Mouse (Mus musculus) left cerebral cortex, postnatal 36 days (tissue): ENCODE data around the gene Lsm12. TPM values are rescaled to one million over a fixed set of nuclear protein-coding genes. Genes with fewer than 3 reads are reported as not detected.
"Not testable (repeated sequence)": the region's sequence is repeated elsewhere in the genome, so short reads cannot be mapped to it uniquely, and the experiment has no call there.

Experiments
- DNase-seq, 2 experiments: peaks; one replicate each; pipeline ENCODE4 v3.0.0; 2021 to 2022; ENCODE audit warnings: low spot score in 2 of 2, mixed read lengths in 1 of 2
- intact Hi-C: fragments of 180-260 bp; cut with DNase I; formaldehyde crosslinking; loops from one replicate; pipeline ENCODE4 v1.15.1; 2025
- total RNA-seq, 2 experiments: library from RNA; stranded (reverse); gene quantifications; 2 replicates each; pipeline ENCODE4 v1.2.3; 2021

Lsm12 gene
- total RNA-seq, 2 experiments from 2014 or later, result 58.0 to 58.7 TPM

DNA sequence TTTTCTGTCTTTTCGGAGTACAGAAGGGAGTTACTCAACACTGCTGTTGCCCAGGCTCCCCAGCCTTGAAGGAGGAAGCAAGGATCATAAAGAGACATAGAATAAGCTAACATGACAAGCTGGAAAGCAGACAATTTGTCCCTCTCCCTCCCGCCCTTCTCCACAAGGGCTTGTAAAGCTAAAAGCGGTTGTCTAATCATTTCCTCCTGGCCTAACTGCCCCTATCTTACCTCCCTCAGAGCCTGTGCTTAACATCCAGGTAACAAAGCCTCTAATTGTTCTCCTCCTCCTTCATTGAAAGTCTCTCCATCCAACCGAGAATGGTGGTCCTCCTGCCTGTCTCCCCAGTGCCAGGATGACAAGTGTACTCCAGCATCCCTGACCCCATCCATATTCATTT, 5.8 kb upstream of the Lsm12 start:
- intact Hi-C loops, result no loop called here
- DNase-seq, result no peak

DNA sequence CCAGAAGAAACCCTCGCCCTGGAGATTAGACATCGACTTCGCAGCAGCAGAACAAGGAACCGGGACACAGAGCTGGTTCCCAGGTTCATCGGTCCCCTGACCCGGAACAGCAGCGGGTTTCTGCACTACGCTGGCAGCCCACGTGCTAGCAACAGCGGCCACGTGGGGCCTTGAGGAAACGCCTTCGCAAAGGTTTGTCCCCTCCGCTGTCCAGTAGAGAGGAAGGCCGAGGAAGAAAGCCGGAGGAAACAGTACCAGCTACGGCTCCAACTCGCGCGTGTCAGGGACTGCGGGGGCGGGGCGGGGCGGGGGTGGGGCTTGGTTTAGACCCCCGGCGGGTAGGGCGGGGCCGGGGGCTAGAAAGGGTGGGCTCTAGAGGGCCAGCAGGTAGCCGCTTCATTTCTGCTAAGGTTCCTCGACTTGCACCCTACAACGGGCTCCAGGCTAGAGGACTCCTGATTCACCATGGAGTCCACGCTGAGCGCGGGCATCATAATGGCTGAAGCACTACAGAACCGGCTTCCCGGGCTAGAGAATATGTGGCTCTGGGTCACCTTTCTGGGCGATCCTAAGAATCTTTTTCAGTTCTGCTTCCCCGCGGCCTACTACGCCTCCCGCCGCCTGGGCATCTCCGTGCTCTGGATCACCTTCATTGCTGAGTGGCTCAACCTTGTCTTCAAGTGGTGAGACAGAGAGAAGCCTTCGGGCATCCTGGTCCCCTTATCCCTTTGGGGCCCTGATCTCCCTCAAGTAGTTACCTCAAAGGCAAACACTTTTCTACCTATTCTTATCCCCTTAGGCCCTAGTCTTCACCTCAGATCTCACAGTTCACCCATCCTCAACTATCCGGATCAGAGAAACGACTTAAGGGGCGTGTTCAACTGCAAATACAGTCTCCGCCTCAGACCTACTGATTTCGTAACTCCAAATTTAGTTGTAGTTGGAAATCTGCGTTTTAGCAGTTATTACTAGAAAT, 4.7 kb upstream of the Lsm12 start, which contains the start of gene G6pc3:
Gene G6pc3, plus strand, starts transcription at position 160 of the 976 bp plus-strand sequence.
- DNase-seq, result peak; percentile 89 to 91
- intact Hi-C loops, result loop anchor here (5.0 kb wide), 1 partner anchor 38 kb away; no protein-coding TSS in a partner anchor

DNA sequence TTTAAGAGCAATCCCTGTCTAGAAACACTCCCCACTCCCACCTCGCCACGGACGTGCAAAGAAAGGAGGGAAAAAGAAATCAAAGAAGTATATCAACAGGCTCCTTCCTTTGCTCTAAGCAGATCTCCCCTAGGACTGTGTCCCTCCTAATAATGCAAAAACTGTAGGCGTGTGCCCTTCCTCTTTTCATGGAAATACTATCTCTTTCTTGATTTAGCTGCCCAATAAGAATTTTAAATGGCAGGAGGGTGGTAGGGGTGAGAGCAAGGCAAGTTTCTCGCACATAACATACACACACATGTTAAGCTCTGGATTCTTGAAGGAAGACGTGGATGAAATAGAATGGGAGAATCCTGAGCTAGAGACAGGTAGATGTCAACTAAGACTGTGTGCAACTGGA, 3.9 kb upstream of the Lsm12 start:
- DNase-seq, result no peak
- intact Hi-C loops, result loop anchor here (5.0 kb wide), 1 partner anchor 38 kb away; no protein-coding TSS in a partner anchor

DNA sequence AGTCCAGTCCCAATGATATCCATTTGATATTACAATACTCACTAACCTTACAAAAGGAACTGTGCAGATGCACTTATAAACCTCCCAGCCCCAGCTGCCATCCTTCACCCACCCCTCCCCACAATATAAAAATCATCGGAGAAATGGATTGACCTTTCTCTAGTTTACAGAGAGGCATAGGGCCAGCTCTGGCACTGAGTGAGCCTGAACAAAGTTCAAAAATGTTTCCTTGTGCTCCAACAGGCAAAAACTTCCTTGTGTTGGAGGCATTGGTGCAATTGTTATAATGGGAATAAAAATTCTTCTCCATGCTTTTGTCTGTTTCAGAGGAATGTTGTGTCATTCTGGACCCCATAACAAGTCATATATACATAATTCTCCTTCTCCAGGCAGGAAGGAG, 1.1 kb upstream of the Lsm12 start:
- intact Hi-C loops, result loop anchor here (5.0 kb wide), 1 partner anchor 41 kb away; no protein-coding TSS in a partner anchor
- DNase-seq, result no peak

DNA sequence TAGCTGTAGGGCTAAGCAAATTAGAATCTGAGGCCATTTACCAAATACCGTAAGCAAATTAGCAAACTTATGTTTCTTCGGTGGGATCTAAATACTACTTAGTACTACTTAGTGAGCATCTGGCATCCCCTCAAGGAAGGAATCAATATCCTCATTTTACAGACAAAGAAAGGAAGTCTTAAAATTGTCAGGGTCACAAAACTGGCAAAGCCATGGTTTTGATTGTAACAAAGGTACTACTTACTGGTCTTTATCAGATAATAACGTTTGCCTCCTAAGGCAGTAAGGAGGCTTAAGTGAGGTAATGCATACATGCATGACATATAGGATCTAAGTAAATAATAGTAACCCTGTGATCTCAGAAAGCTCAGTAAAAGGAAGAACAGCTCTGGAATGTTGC, 581 bp upstream of the Lsm12 start:
- intact Hi-C loops, result loop anchor here (5.0 kb wide), 1 partner anchor 42 kb away; no protein-coding TSS in a partner anchor
- DNase-seq, result no peak

DNA sequence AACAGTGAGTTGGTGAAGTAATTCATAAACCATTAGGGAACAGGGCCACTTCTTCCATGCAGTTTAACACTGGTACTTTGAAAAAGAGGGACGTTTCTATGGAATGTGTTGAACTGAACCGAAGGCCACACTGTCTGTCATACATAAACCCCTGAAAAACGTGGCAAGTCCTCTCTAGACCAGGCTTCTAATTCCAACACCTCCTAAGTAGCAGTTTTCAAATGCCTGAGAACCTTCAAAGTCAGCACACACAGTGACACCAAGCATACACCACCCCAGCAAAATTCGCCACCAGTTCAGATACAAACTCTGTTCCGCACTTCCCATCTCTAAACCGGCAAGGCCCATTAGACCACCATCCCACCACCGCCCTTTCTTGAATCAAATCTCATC, 847 bp downstream of the Lsm12 start:
- DNase-seq, result no peak
- intact Hi-C loops, result no loop called here

DNA sequence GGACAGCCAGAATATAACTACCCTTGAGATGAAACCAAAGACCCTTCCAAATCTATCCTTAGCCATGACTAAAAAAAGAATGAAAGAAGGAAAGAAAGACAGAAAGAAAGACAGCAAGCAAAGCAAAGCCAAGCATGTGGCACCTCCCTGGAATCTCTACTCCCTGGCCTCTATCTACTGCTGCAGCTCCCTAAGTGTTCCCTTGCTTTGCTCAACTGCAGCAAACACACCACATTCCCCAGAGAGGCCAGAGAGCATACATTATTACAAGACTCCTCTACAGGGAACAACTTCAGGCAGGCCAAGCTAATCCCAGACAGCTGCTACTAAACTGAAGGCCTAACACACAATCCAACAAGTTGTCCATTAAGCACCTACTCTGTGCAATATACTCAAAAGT, 5.3 kb downstream of the Lsm12 start:
- intact Hi-C loops, result no loop called here
- no peak for DNase-seq

DNA sequence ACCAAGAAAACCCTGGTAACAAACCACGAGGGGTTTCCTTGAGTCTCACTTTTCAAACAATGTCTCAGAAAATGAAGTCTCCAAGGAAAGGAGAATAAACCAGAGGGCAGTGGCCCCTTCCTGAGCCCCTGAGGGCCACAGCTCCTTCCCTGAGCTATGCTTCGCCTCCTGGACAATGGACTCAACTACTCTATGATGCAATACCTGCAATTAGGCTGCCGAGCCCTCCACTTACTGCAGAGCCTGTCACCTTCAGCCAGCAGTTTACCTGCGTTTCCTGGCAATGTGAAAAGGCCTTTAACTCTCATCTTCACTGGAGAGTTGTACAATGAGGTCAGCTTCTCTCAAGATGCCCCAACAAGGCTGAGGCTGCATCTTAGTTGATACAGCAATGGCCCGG, 16.4 kb downstream of the Lsm12 start:
- no peak for DNase-seq
- intact Hi-C loops, result no loop called here

DNA sequence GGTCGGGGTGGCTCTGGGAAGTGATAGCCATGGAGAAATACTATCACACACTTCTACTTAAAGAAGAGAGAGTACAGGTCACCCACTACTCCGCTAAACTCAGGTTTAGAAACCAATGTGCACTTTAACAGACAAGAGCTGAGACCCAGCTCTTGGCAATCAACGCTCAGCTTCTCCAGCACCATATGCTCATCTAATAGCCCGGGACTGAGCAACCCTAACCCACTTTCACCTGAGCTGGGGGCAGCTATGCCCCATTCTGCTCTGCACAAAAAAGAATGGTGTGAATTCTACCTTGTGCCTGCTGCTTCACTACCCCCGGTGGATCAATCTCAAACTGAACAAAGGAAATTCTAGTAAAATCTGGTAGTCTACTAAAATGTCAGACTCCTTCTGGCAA, 17.6 kb downstream of the Lsm12 start:
- no peak for DNase-seq
- intact Hi-C loops, result no loop called here

DNA sequence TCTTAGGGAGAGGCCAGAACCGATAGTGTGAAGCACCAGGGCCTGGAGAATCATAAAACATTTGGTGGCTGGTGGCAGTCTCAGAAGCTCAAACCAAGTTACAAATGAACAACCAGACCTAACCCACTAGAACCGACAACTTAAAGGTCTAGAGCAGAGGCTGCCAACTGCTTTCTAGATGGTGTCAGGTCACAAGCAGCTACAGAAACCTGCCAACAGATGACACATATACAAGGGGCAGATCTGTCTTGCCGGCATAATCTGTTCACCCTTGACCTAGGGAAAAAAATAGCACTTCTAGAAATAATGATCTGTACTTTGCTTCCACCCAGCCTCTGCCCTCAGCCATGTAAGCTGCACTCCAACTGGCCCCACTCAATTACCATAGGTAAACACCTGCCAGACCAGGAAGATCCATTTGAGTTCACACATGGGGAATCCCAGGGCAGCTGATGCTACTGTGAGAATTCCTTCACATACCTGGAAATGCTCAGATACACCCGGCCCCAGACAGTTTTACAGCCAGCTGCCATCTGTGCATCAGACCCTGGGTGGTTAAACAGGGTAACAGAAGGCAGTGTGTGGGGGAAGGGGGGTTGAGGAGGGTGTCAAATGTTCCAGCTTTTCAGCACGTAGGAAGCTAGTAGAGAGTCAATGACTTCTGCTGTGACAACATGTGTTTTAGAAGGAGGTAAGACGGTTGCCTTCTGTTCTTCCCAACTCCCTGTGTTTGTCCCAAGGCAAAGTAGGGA, 18.9 kb downstream of the Lsm12 start:
- peak in 1 of 2 experiments; percentile 17 for DNase-seq
- intact Hi-C loops, result no loop called here

DNA sequence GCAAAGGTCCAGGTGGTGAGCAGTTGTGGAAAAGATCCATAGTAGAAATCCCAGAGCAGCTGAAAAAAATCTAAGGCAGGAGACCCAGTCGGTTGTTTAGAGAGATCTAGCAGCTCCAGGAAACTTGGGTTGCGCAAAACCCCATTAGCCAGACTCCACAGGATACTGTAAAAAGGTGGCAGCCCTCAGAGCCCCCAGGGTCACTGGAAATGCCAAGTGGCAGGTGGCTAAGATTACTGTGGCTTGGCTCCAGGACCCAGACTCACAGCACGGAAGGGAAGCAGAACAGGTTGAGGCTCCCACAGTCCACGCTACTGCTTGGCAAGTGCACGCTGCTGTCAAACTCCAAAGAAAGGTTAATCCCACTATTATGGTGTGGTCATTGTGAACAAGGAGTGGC, 25.3 kb downstream of the Lsm12 start:
- intact Hi-C loops, result loop anchor here (5.0 kb wide), 1 partner anchor 108 kb away; the partner anchor contains the start of gene Asb16
- no peak for DNase-seq

DNA sequence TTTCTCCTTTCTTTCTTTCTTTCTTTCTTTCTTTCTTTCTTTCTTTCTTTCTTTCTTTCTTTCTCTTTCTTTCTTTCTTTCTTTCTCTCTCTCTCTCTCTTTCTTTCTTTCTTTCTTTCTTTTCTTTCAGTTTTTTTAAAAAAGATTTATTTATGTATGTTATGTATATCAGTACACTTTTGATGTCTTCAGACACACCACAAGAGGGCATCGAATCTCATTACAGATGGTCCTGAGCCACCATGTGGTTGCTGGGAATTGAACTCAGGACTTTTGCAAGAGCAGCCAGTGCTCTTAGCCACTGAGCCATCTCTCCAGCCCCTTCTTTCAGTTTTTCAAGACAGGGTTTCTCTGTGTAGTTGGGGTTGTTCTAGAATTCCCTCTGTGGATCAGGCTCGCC, 27.1 kb downstream of the Lsm12 start:
- intact Hi-C loops, result loop anchor here (5.0 kb wide), 1 partner anchor 109 kb away; the partner anchor contains the start of gene Asb16
- DNase-seq, result not testable (repeated sequence)

DNA sequence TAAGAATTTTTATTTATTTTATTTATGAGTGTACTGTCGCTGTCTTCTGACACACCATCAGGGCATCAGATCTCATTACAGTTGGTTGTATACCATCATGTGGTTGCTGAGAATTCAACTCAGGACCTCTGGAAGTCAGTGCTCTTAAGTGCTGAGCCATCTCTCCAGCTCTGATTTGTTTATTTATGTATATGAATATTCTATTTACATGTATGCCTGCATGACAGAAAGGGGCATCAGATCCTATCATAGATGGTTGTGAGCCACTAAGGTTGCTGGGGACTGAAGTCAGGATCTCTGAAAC, 28.4 kb downstream of the Lsm12 start:
- DNase-seq, result no peak
- intact Hi-C loops, result loop anchor here (5.0 kb wide), 1 partner anchor 111 kb away; the partner anchor contains the start of gene Asb16

DNA sequence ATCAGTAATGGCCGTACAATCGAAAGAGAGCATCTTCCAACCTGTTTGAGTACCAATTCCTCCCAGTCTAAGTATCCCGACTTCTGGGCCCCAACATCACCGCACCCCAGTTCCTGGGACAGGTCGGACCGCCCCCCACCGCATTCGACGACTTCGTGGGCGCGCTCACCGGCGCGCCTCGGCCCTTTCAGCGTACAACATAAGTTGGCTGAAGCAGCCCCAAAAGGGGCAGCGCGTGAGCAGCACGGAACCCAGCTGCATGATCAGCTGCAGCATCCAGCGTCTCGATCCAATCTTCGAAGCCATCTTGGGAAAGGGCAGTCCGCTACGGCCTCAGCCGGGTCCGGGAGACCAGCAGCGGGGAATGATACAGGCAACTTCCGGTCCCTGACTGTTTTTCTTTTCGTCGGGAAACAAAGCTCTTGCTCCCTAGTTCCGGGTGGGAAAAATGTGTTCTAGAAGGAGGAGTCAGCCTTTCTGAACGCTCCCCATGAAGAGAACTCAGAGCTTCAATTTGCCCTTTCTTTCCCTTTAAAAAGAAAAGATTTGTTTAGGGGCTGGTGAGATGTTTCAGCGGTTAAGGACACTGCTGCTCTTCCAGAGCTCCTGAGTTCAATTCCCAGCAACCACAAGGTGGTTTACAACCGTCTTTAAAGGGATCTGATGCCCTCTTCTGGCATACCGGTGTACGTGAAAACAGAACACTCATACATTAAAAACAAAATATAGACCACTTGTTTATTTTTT, 28.9 kb downstream of the Lsm12 start, which contains the start of gene Tmem101:
Gene Tmem101, minus strand, starts transcription at position 366 of the 747 bp plus-strand sequence.
- peak; percentile 87 to 90 for DNase-seq
- intact Hi-C loops, result loop anchor here (5.0 kb wide), 1 partner anchor 111 kb away; the partner anchor contains the start of gene Asb16

DNA sequence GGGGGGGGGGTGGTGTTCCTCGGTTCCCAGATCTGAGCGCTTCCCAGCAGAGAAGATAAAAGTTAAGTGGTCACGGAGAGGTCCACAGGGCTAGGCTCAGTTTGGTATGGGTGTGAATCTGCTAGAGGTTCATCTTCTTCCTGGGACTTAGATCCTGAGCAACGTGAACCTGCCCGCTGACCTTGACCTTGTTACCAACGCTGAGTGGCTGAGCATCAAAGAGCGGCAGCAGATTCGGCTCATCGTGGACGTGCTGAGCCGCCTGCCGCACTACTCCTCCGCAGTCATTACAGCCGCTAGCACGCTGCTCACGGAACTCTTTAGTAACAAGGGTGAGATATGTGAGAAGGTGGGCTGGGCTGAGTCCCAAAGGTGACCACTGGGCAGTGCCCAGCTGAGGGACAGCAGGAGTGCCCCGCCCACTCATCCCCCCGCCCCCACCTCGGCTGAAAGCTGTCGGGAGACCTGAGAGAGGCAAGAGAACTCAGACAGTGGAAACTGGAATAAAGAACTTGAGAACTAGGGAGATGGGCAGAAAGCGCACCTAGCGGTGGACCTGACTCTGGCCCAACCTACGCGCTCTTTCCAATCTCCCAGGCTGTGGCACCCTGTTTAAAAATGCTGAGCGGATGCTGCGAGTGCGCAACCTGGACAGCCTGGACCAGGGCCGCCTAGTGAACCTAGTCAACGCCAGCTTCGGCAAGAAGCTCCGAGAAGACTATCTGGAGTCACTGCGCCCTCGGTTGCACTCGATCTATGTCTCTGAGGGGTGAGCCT, 37.7 kb downstream of the Lsm12 start:
- intact Hi-C loops, result no loop called here
- DNase-seq, result no peak

DNA sequence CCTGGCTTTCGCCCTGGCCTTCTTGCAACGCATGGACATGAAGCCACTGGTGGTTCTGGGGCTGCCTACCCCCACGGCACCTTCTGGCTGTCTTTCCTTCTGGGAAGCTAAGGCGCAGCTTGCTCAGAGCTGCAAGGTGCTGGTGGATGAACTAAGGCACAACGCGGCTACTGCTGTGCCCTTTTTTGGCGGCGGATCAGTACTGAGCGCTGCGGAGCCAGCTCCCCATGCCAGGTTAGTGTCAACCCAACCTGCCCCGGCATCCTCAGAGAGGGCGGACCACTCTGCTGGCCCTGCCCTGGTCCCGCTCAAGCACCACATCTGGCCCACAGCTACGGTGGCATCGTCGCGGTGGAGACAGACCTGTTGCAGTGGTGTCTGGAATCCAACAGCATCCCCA, 38.6 kb downstream of the Lsm12 start:
- no peak for DNase-seq
- intact Hi-C loops, result no loop called here

DNA sequence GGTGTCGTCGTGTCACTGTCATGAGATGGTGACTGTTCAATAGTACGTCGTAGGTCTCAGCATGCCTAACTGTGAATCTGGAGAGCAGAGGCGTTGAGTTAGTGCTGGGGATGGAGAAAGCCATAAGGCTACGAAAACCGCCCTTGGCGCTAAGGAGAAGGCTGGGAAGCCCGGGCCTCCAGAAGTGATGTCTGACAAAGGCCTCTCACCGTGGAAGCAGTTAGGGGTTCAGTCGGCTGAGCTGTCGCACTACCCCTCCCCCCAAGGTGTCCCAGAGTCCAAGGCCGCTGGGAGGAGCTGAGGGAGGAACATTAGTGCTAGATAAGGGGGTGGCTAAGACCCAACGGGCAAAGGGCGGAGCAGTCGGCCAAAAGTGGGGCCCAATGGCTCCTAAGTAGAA, 39.1 kb downstream of the Lsm12 start:
- intact Hi-C loops, result no loop called here
- DNase-seq, result no peak

DNA sequence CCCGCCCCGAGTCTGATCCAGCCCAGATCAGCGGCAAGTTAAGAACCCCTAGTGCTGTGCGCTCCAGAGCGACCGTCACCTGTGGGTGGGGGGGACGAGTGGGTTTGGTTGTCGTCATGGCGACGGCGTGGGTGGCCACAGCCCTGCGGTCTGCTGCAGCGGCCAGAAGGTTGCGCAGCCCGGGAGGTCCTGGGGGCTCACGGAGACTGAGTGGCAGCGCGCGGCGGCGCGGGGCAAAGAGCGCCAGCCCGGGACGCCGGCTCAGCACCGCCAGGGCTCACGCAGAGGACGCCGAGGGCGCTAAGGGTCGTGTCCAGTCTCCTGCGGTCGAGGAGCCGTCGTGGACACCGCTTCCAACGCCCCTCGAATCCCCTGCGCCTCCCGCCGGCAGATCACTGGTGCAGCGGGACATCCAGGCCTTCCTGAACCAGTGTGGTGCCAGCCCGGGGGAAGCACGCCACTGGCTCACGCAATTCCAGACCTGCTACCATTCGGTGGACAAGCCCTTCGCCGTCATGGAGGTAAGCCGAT, 39.6 kb downstream of the Lsm12 start, which contains the start of gene Nags:
Gene Nags, plus strand, starts transcription at position 43 of the 531 bp plus-strand sequence.
- intact Hi-C loops, result no loop called here
- DNase-seq, result no peak
